Mouse (Mus musculus) lung, embryonic 16.5 days (tissue): ENCODE measurements at regions not wholly inside any gene's neighbourhood (a gene's known extent, or its start where the extent isn't known, plus 50 kb on each side); places are given as distances from the start of the nearest gene placed in this dataset.

Experiments
- ATAC-seq: fragments of 200-750 bp; cut with Nextera tagmentation; 2 replicates; pipeline ENCODE4 v1.8.0; 2017; ENCODE audit warnings: low read depth, mild to moderate bottlenecking, moderate library complexity
- H3K27ac ChIP-seq: fragments of 300-500 bp; sonication (generic); 2 replicates; pipeline ENCODE4 v1.5.1; 2014; ENCODE audit warnings: mild to moderate bottlenecking, control low read depth, low read length
- H3K27me3 ChIP-seq: fragments of 300-500 bp; sonication (generic); 2 replicates; pipeline ENCODE4 v1.6.1; 2014; ENCODE audit warnings: low read depth, low read length, mixed read lengths; ENCODE audit not compliant: control insufficient read depth, insufficient read depth
- H3K36me3 ChIP-seq: fragments of 300-500 bp; sonication (generic); 2 replicates; pipeline ENCODE4 v1.6.1; 2014; ENCODE audit warnings: low read length; ENCODE audit not compliant: control insufficient read depth, insufficient read depth
- H3K4me1 ChIP-seq: fragments of 300-500 bp; sonication (generic); replicated peaks from 2 replicates; pipeline ENCODE4 v1.6.1; 2014; ENCODE audit warnings: low read length, mixed read lengths; ENCODE audit not compliant: control insufficient read depth, insufficient read depth
- H3K4me2 ChIP-seq: fragments of 300-500 bp; sonication (generic); 2 replicates; pipeline ENCODE4 v1.6.1; 2014; ENCODE audit warnings: low read depth, low read length, control low read depth
- H3K4me3 ChIP-seq: fragments of 300-500 bp; sonication (generic); 2 replicates; pipeline ENCODE4 v1.5.1; 2014; ENCODE audit warnings: mild to moderate bottlenecking, low read length, control low read depth
- H3K9ac ChIP-seq: fragments of 300-500 bp; sonication (generic); 2 replicates; pipeline ENCODE4 v1.6.1; 2014; ENCODE audit warnings: low read length, control low read depth
- H3K9me3 ChIP-seq: fragments of 300-500 bp; sonication (generic); 2 replicates; pipeline ENCODE4 v1.6.1; 2016; ENCODE audit warnings: low read length; ENCODE audit not compliant: control insufficient read depth
- WGBS: fragments of 180-500 bp; shearing (Covaris S2); extraction: QIAGEN DNeasy Blood & Tissue Kit; methylation state at CpG from one replicate; pipeline ENCODE4 v1.1.7; 2014; 5-methylcytosine and 5-hydroxymethylcytosine counted together

DNA sequence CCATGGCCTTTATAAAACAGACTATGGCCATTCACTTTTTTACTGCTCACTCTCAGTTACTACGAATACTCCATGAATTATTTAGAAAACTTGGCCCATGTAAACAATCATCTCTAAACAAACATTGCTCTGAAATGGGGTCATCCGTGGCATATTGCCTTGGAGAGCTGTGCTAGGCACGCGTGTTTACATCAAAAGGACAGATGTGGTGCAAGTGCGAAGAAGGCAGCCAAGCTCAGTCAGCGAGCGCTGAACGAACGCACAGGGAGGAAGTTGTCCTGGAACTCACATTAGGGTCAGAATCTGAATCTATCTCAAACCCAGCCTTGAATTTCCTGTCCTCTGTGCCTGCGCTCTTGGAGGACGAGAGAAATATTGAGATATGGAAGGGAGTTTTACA, 402.3 kb downstream of the Rapgef2 start:
- ATAC-seq = peak; percentile 76; the same call in 1 of the 2 replicates

GRCm38 (mm10) chr3:78880072-78880471, 406.2 kb downstream of the Rapgef2 start:
- H3K4me3 ChIP-seq = no peak overlapping the region
- ATAC-seq = no peak
- 51% methylated on average over 13 of the region's 13 CpGs for WGBS
- H3K27ac ChIP-seq = no peak overlapping the region
- no peak overlapping the region for H3K4me2 ChIP-seq
- H3K36me3 ChIP-seq = no peaks in the 10 kb centered on the region
- H3K9ac ChIP-seq = no peak overlapping the region
- no peaks in the 10 kb centered on the region for H3K9me3 ChIP-seq
- peaks cover 7% of the 10 kb centered on the region for H3K4me1 ChIP-seq
- no peaks in the 10 kb centered on the region for H3K27me3 ChIP-seq

More for the DNA sequence above, 402.3 kb downstream of the Rapgef2 start:
- Histone ChIP-seq H3K36me3 (no peaks in the 10 kb centered on the region), H3K4me2 (no peak overlapping the region), H3K4me3 (no peak overlapping the region), H3K27me3 (no peaks in the 10 kb centered on the region), H3K9ac (no peak overlapping the region), H3K4me1 (peaks cover 9% of the 10 kb centered on the region), H3K27ac (no peak overlapping the region), H3K9me3 (no peaks in the 10 kb centered on the region)
- 42% methylated on average over 11 of the region's 11 CpGs for WGBS

DNA sequence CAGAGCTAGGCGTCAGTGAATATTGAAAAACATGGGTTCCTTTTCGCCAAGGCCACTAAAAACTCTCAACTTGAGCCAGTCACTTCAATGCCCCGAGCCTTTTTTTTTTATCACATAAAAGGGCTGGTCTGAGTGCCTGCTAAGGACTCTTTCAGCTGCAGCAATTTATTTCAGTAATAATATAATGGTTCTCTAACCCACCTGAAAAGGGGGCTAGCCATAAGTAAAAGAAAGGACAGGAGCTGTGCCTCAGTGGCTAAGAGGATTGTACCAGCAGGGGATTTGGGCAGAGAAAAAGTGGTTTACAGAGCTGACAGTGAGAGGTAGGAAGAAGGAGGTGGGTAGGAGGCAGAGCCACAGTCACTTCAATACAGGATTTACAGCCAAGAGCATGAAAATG, 409.0 kb downstream of the Rapgef2 start:
- Histone ChIP-seq H3K4me1 (0 out of 2 replicates have a peak, but pooled peaks cover 2% of the 10 kb centered on the region), H3K9ac (no peak overlapping the region), H3K27me3 (no peaks in the 10 kb centered on the region), H3K4me3 (no peak overlapping the region), H3K36me3 (no peaks in the 10 kb centered on the region), H3K9me3 (no peaks in the 10 kb centered on the region), H3K27ac (no peak overlapping the region), H3K4me2 (no peak overlapping the region)
- no peak for ATAC-seq
- WGBS = 71% methylated on average over 3 of the region's 3 CpGs

DNA sequence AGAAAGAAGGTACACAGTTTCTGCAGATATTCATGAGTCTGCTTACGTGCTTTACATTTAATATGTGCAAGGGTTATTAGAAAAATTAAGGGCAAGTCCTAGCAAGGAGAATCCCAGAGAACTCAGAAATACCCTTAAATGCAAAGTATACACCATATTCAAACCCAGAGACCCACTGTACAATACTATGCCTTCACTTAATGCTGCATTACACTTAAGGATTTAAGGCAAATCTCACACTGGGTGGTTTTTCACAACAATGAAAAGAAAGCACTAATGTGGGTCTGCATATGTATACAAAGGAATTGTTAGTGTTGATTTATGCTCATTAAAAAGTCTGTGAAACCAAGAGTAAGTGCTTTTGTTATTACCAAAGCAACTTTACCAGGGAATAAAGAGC, 419.4 kb downstream of the Rapgef2 start:
- 59% methylated on average over 1 of the region's 1 CpGs for WGBS
- Histone ChIP-seq H3K27me3 (no peaks in the 10 kb centered on the region), H3K9ac (no peak overlapping the region), H3K4me3 (no peak overlapping the region), H3K9me3 (no peaks in the 10 kb centered on the region), H3K4me2 (no peak overlapping the region), H3K36me3 (no peaks in the 10 kb centered on the region), H3K27ac (no peak overlapping the region), H3K4me1 (no peaks in the 10 kb centered on the region)
- ATAC-seq = no peak

DNA sequence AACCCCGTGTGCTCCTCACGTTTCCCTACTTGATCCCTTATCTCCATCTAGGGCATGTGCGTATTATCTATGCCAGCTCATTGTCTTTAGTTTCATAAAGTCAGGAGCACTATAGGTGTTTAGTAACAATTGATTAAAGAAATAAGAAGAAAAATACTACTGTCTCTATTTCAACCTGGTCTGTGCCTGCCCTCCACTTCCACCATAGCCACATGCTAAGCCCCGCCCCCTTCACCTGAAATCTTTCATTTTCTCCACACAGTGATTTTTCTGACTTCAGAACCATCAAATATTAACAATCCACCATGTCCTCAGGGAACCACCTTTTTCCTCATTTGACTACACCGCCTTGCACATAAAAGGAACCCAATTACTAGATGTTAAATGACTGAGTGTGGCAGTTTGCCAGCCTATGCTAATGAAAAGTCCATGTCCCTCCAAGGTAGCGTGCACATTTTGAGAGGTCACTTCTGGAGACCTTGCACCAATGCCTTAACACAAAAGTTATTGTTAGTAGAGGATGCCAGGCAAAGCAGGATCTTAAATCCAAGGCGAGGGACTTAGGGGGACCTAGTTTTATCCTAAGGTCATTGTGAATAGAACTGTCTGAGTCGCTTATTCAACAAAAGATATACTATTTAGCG, 420.1 kb downstream of the Rapgef2 start:
- H3K9me3 ChIP-seq = no peaks in the 10 kb centered on the region
- no peak overlapping the region for H3K9ac ChIP-seq
- no peak overlapping the region for H3K4me2 ChIP-seq
- no peaks in the 10 kb centered on the region for H3K4me1 ChIP-seq
- H3K4me3 ChIP-seq = no peak overlapping the region
- H3K27me3 ChIP-seq = no peaks in the 10 kb centered on the region
- no peaks in the 10 kb centered on the region for H3K36me3 ChIP-seq
- no peak overlapping the region for H3K27ac ChIP-seq
- ATAC-seq = no peak
- WGBS = 82% methylated on average over 9 of the region's 9 CpGs

- WGBS = 85% methylated on average over 2 of the region's 2 CpGs
- no peak for ATAC-seq
- Histone ChIP-seq H3K9ac (no peak overlapping the region), H3K36me3 (no peaks in the 10 kb centered on the region), H3K9me3 (no peaks in the 10 kb centered on the region), H3K4me3 (no peak overlapping the region), H3K4me2 (no peak overlapping the region), H3K27ac (no peak overlapping the region), H3K4me1 (no peaks in the 10 kb centered on the region), H3K27me3 (no peaks in the 10 kb centered on the region)
Measured at GRCm38 (mm10) chr3:78863005-78863404, 423.3 kb downstream of the Rapgef2 start.

GRCm38 (mm10) chr3:78846617-78847318, 439.5 kb downstream of the Rapgef2 start:
- Histone ChIP-seq H3K4me2 (no peak overlapping the region), H3K27ac (no peak overlapping the region), H3K27me3 (no peaks in the 10 kb centered on the region), H3K9me3 (no peaks in the 10 kb centered on the region), H3K4me3 (no peak overlapping the region), H3K4me1 (no peaks in the 10 kb centered on the region), H3K9ac (no peak overlapping the region), H3K36me3 (no peaks in the 10 kb centered on the region)
- 67% methylated on average over 7 of the region's 8 CpGs for WGBS
- no peak for ATAC-seq

- no peaks in the 10 kb centered on the region for H3K9me3 ChIP-seq
- H3K27me3 ChIP-seq = no peaks in the 10 kb centered on the region
- H3K4me2 ChIP-seq = no peak overlapping the region
- H3K4me1 ChIP-seq = no peaks in the 10 kb centered on the region
- H3K9ac ChIP-seq = no peak overlapping the region
- H3K27ac ChIP-seq = no peak overlapping the region
- no peak overlapping the region for H3K4me3 ChIP-seq
- H3K36me3 ChIP-seq = no peaks in the 10 kb centered on the region
- WGBS = 58% methylated on average over 4 of the region's 4 CpGs
- ATAC-seq = no peak
Measured at GRCm38 (mm10) chr3:78841173-78841572, 445.1 kb downstream of the Rapgef2 start.

- Histone ChIP-seq H3K4me1 (no peaks in the 10 kb centered on the region), H3K9ac (no peak overlapping the region), H3K27me3 (no peaks in the 10 kb centered on the region), H3K4me2 (no peak overlapping the region), H3K9me3 (no peaks in the 10 kb centered on the region), H3K4me3 (no peak overlapping the region), H3K27ac (no peak overlapping the region), H3K36me3 (no peaks in the 10 kb centered on the region)
- 69% methylated on average over 5 of the region's 5 CpGs for WGBS
- no peak for ATAC-seq
Measured at GRCm38 (mm10) chr3:78836824-78837223, 449.5 kb downstream of the Rapgef2 start.
